Mouse (Mus musculus): ENCODE measurements around the gene Il1f6. TPM values are rescaled to one million over a fixed set of nuclear protein-coding genes. Genes with fewer than 3 reads are reported as not detected.
"Not testable (repeated sequence)": the region's sequence is repeated elsewhere in the genome, so short reads cannot be mapped to it uniquely, and the experiment has no call there.

Gene Il1f6
- polyA plus RNA-seq (2012; ENCODE audit: insufficient read depth, insufficient read length, missing spikeins), result not detected in 2 replicates

- Histone ChIP-seq H3K4me1 (ENCODE audit: control insufficient read depth, insufficient read depth, insufficient read length, low read length) (no peaks in the 10 kb centered on the region), H3K4me3 (ENCODE audit: insufficient read depth, low read depth, low read length) (no peak within 1 kb of the TSS), H3K27ac (replicated peaks; ENCODE audit: low read depth, low read length) (no peak within 1 kb of the TSS)
Observed at GRCm38 (mm10) chr2:24215118-24215517, at the start of gene Il1f6. Gene Il1f6, plus strand, starts transcription at chr2:24215418.

- H3K4me1 ChIP-seq (ENCODE audit: control insufficient read depth, insufficient read depth, insufficient read length, low read length); H3K27ac ChIP-seq (replicated peaks; ENCODE audit: low read depth, low read length): not testable (repeated sequence)
- peak overlapping the region; percentile 35; the same call in 1 of the 2 replicates for H3K4me3 ChIP-seq (ENCODE audit: insufficient read depth, low read depth, low read length)
Observed at GRCm38 (mm10) chr2:24181683-24182331, 33.4 kb upstream of the Il1f6 start.

GRCm38 (mm10) chr2:24182423-24183147, 32.6 kb upstream of the Il1f6 start:
- H3K4me1 ChIP-seq (ENCODE audit: control insufficient read depth, insufficient read depth, insufficient read length, low read length); H3K27ac ChIP-seq (replicated peaks; ENCODE audit: low read depth, low read length): not testable (repeated sequence)
- H3K4me3 ChIP-seq (ENCODE audit: insufficient read depth, low read depth, low read length), result peak overlapping the region; percentile 35; the same call in 1 of the 2 replicates

GRCm38 (mm10) chr2:24184092-24184491, 31.1 kb upstream of the Il1f6 start:
- H3K27ac ChIP-seq (replicated peaks; ENCODE audit: low read depth, low read length); H3K4me3 ChIP-seq (ENCODE audit: insufficient read depth, low read depth, low read length); H3K4me1 ChIP-seq (ENCODE audit: control insufficient read depth, insufficient read depth, insufficient read length, low read length): not testable (repeated sequence)

- Histone ChIP-seq H3K27ac (replicated peaks; ENCODE audit: low read depth, low read length) (no peak within 1 kb of the TSS), H3K4me1 (ENCODE audit: control insufficient read depth, insufficient read depth, insufficient read length, low read length) (no peaks in the 10 kb centered on the region), H3K4me3 (ENCODE audit: insufficient read depth, low read depth, low read length) (no peak within 1 kb of the TSS)
Observed at GRCm38 (mm10) chr2:24186176-24186575, 29.0 kb upstream of the Il1f6 start, which contains the start of gene Il1f9. Gene Il1f9, plus strand, starts transcription at chr2:24186476.

GRCm38 (mm10) chr2:24187585-24187984, 27.6 kb upstream of the Il1f6 start:
- no peak overlapping the region for H3K27ac ChIP-seq (replicated peaks; ENCODE audit: low read depth, low read length)
- H3K4me1 ChIP-seq (ENCODE audit: control insufficient read depth, insufficient read depth, insufficient read length, low read length), result no peaks in the 10 kb centered on the region
- H3K4me3 ChIP-seq (ENCODE audit: insufficient read depth, low read depth, low read length), result no peak overlapping the region

- Histone ChIP-seq H3K4me1 (ENCODE audit: control insufficient read depth, insufficient read depth, insufficient read length, low read length) (no peaks in the 10 kb centered on the region), H3K27ac (replicated peaks; ENCODE audit: low read depth, low read length) (no peak overlapping the region)
Observed at GRCm38 (mm10) chr2:24188189-24188588, 27.0 kb upstream of the Il1f6 start.

GRCm38 (mm10) chr2:24227191-24227590, 12.0 kb downstream of the Il1f6 start:
- H3K27ac ChIP-seq (replicated peaks; ENCODE audit: low read depth, low read length), result no peak overlapping the region
- H3K4me1 ChIP-seq (ENCODE audit: control insufficient read depth, insufficient read depth, insufficient read length, low read length), result no peaks in the 10 kb centered on the region
- H3K4me3 ChIP-seq (ENCODE audit: insufficient read depth, low read depth, low read length), result no peak overlapping the region

More at GRCm38 (mm10) chr2:24188189-24188588, 27.0 kb upstream of the Il1f6 start:
- H3K4me3 ChIP-seq (ENCODE audit: insufficient read depth, low read depth, low read length), result no peak overlapping the region

- no peak overlapping the region for H3K4me3 ChIP-seq (ENCODE audit: insufficient read depth, low read depth, low read length)
- H3K4me1 ChIP-seq (ENCODE audit: control insufficient read depth, insufficient read depth, insufficient read length, low read length), result no peaks in the 10 kb centered on the region
- no peak overlapping the region for H3K27ac ChIP-seq (replicated peaks; ENCODE audit: low read depth, low read length)
Observed at GRCm38 (mm10) chr2:24267503-24267902, 52.3 kb downstream of the Il1f6 start.

GRCm38 (mm10) chr2:24273619-24274018, 58.4 kb downstream of the Il1f6 start:
- no peaks in the 10 kb centered on the region for H3K4me1 ChIP-seq (ENCODE audit: control insufficient read depth, insufficient read depth, insufficient read length, low read length)
- H3K27ac ChIP-seq (replicated peaks; ENCODE audit: low read depth, low read length), result no peak overlapping the region
- no peak overlapping the region for H3K4me3 ChIP-seq (ENCODE audit: insufficient read depth, low read depth, low read length)

- Histone ChIP-seq H3K27ac (replicated peaks; ENCODE audit: low read depth, low read length) (no peak overlapping the region), H3K4me1 (ENCODE audit: control insufficient read depth, insufficient read depth, insufficient read length, low read length) (no peaks in the 10 kb centered on the region), H3K4me3 (ENCODE audit: insufficient read depth, low read depth, low read length) (no peak overlapping the region)
Observed at GRCm38 (mm10) chr2:24275146-24275545, 59.9 kb downstream of the Il1f6 start.

Other genes with a start within 250 kb of the Il1f6 start
- 44.7 and 50.9 TPM in 2 replicates for gene Hnmt, start 166.0 kb upstream of the Il1f6 start, polyA plus RNA-seq (2012; ENCODE audit: insufficient read depth, insufficient read length, missing spikeins)
- not detected in 2 replicates for gene Tbpl2, start 118.8 kb upstream of the Il1f6 start, polyA plus RNA-seq (2012; ENCODE audit: insufficient read depth, insufficient read length, missing spikeins)
- not detected in 2 replicates for gene Il1f8, start 62.3 kb upstream of the Il1f6 start, polyA plus RNA-seq (2012; ENCODE audit: insufficient read depth, insufficient read length, missing spikeins)
- not detected in 2 replicates for gene Il1f9, start 28.9 kb upstream of the Il1f6 start, polyA plus RNA-seq (2012; ENCODE audit: insufficient read depth, insufficient read length, missing spikeins)
- gene Il1f5, start 61.5 kb downstream of the Il1f6 start, polyA plus RNA-seq (2012; ENCODE audit: insufficient read depth, insufficient read length, missing spikeins), result not detected in 2 replicates
- gene Il1f10, start 75.8 kb downstream of the Il1f6 start, polyA plus RNA-seq (2012; ENCODE audit: insufficient read depth, insufficient read length, missing spikeins), result not detected in 2 replicates
- gene Il1rn, start 121.4 kb downstream of the Il1f6 start, polyA plus RNA-seq (2012; ENCODE audit: insufficient read depth, insufficient read length, missing spikeins), result 1.1 and 2.0 TPM in 2 replicates
- 0.54 and 1.2 TPM in 2 replicates for gene Psd4, start 152.2 kb downstream of the Il1f6 start, polyA plus RNA-seq (2012; ENCODE audit: insufficient read depth, insufficient read length, missing spikeins)

All from brown adipose tissue, adult 24 weeks (tissue).